Mouse (Mus musculus) layer of hippocampus, postnatal 14 days (tissue): Measurements from ENCODE around the gene Thbs4. TPM values are rescaled to one million over a fixed set of nuclear protein-coding genes. Genes with fewer than 3 reads are reported as not detected.

ENCODE experiments used
- DNase-seq, 2 experiments: peaks; one replicate each; pipeline ENCODE4 v3.0.0; 2021 to 2022; ENCODE audit warnings: low spot score in 2 of 2, mixed read lengths in 1 of 2
- total RNA-seq, 2 experiments: library from RNA; stranded (reverse); gene quantifications; 2 replicates each; pipeline ENCODE4 v1.2.3; 2021

The Thbs4 gene
- total RNA-seq, 2 experiments from 2014 or later, result 11.7 to 13.5 TPM

DNA sequence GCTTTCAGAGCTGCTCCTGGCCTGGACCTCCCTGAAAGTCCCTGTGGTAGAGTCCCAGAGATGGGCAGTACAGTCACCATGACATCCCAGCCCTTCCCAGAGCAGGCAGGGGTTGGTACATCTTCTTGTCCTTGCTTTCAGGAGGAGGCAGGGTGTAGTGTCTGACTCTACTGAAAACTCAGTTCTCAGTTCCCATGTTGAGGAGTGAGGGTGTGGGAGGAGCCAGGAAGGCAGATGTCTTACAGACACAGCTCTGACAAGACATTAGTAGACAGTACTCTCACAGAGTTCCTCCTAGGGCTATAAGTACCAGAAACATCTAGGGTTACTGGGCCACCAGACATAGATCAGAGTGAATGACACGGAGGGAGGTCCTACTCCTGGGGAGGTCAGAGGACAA lies 32.3 kb downstream of the Thbs4 start:
- DNase-seq, result no peak

DNA sequence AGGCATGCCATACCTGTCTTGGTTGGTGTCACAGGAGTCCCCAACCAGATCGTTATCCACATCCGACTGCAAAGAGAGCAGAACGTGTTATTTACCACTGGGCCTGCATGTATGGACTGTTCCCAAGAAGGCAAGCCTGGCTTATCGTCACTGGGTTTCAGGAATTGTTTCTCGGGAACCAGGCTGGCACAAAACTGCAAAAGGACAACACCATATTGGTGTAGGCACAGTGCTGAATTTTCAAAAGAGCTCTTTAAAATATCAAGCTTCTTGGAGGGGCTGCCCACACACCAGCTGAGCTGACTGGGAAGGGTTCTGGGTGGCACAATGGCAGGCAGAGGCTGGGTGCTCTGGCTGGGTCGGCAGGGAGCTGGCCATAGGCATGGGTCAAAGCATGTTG lies 34.1 kb downstream of the Thbs4 start:
- peak in 1 of 2 experiments; percentile 45 for DNase-seq

DNA sequence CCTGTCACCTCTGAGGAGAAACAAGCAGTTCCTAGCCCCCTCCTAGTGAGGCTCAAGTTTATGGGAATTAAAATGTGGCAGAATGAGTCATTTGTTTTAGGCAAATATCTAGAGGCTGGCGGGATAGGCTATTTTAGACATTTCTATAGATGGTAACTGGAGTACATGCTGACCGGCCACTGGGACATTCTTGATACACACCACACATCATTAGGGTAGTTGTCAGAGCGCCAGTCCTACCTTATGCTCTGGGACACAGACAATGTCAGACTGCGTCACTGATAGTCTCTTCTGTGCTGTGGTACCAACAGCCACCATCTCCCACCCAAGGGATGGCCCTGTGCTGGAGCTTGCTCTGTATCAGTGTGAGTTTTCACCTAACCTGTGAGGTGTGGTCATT lies 35.5 kb downstream of the Thbs4 start:
- no peak for DNase-seq

DNA sequence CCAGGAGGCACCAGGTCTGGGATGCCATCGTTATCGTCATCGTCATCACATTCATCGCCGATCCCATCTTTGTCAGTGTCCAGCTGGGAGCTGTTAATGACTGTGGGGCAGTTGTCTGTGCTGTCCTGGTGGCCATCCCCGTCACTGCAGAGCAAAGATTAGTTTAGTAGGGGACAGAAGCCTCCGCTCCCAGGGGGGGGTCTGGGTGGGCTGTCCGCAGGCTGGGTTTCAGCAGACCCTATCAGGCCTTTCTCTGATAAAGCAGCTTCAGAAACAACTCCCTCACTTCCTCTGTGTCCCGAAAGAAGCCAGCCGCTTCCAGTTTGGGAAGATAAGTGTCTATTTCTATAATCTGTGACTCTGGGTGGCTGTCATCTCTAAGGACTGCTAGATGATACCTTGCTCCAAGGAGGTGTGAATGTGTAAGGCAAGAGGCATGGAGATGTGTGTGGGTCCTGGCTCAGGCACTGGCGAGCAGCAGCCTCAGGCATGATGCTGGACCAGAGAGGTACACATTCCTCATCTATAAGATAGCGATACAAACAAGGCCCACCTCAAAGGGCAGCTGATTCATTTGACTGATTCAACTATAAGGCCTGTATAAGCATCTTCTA lies 36.5 kb downstream of the Thbs4 start:
- DNase-seq, result no peak

DNA sequence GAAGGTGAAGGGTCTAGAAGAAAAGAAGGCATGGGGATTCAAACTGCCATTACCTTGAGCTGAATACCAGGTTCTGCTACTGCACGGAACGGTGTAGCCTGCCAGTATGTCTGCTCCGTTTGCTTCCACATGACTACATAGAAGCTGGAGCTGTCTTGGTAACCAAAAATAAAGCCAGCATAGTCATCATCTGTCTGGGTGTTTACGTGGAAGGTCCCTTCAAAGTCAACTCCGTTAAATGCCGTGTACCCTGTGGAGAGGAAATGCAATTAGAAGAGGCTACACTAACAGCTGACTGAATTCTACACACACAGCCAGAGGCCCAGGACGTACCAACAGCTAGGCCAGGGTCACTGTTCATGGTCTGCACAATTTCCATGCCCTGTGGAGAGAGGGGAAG lies 39.6 kb downstream of the Thbs4 start:
- DNase-seq, result no peak

DNA sequence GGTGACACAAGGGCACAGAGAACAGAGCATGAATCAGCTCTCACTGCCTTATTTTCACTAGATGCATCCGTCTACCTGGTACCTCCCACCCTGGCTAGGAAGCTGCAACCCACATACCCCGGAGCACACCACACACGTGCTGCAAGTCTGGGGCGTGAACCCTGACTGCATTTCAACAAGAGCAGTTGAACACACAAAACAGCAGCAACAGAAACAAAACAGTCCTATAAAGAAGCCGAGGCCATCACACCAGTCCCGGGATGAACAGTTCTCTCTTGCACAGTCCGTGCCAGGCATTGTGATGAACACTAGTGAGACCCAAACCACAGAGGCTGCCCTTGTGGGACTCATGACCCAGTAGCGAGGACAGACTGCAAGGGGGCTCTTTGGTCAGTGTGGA lies 40.9 kb downstream of the Thbs4 start:
- no peak for DNase-seq

DNA sequence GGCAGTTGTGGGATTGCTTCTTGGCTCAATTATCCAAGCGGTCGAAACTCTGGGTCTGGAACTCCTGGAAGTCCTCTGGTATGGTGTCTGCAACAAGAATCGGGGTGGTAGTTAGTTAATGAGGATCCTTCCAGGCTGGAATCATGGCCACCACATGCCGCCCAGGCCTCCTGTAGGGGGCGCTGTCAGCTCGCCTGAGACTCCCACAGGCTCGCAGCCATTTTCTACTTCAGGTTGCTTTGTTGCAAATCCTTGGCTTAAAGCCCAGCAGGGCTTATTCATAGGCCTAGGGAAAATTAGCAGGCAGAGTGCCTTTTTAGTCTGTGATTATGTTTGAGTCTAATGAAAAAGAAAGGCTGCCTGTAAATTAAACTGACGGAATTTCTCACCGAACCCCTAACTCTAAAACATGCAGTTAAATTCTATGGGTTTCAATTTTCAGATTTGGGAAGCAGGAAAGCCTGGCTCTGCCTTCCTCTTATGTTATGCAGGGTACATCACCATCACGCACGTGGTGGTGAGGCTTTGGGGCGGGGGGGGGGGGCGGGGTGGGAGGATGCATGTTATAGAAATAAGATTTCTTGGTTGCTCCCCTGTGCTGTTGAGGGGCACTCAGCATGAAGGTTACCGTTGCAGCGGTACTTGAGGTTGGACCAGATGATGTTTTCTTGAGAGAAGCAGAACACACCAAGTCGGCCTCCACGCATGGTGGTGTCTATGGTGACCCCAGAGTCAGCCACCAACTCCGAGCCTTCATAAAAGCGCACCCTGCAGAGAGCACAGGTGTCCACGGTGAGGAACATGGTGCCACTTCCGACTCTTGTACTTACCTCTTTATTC lies 42.7 kb downstream of the Thbs4 start:
- DNase-seq, result peak; percentile 95 to 97

DNA sequence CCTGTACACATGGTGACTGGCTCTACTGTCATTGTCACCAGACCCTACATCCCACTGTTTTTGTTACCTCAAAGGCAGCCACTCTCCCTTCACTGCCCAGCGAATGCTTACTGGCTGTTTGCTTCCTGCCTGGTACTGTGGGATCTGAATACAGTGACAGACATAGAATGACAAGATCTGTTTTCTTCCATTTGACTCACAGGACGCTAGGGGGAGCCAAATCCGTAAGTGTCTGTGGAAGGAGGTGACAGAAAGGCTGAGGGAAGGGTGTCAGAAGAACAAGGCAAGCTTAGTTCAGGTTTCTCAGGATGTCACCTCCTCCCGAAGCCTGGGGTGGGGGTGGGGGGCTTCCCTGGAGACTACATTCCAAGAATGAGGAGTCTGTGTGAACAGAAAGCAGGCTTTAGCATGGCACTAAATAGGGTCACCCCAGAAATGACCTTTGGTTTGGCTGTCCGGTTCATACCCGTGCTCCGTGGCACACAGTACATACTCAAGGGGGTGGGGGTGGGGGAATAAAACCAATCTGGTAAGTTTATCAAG lies 43.6 kb downstream of the Thbs4 start:
- DNase-seq, result peak; percentile 74 to 85

DNA sequence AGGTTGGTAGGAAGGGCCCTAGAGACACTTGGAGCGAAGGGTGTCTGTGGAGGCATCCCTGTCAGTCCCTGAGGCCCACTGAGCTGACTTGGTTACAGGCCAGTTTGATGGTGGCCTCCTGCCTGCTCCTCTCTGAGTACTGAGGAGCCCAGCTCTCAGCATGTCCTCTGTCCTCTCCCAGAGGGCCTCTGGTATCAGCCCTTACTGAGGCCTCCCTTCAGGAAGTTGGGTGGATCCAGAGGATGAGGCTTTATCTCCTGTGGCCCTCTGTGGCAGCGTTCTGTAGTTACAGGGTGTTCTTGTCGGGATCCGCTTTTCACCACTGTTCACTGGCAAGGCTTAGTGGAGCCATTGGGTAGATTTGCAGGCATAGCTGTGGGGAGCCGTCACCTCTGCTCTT lies 51.3 kb downstream of the Thbs4 start:
- no peak for DNase-seq

DNA sequence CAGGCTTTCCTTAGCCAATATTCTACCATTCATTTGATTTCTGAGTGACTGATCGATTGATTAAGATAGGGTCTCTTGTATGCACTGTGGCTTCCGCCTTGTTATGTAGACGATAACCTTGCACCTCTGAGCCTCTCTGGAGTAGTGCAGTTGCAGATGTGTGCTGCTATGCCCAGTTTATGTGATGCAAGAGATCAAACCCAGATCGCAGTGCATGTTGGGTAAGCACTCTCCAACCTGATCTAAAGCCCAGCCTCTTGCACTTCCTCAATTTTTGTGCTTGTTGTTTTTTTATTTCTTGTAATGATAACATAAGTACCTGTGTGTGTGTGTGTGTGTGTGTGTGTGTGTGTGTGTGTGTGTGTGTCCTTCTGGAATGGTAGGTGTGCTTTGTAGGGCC lies 51.7 kb downstream of the Thbs4 start:
- DNase-seq, result no peak

DNA sequence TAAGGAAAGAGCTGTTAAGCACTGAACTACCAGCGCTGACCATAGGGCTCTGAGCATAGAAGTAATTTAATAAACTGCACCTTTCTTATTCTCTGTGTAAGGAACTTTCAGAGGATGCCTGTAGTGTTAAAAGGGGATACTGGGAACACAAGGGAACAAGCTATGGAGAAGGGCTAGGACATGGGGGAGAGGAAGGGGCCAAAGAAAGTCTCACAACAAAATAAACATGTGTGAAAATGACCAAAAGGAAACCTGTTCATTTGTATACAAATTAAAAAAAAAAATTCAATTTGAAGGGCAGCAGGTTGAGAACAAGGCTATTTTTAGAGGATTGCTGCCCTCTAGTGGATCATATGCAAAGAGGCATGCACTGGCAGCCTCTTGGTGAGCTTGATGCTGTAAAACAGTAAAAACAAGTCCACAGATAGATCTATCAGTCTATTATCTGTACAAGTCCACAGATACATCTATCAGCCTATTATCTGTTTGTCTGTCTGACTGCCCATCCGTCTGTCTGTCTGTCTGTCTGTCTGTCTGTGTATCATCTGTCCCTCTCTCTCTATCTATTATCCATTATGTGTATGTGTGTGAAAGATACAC lies 53.8 kb downstream of the Thbs4 start:
- peak in 1 of 2 experiments; percentile 77 for DNase-seq

DNA sequence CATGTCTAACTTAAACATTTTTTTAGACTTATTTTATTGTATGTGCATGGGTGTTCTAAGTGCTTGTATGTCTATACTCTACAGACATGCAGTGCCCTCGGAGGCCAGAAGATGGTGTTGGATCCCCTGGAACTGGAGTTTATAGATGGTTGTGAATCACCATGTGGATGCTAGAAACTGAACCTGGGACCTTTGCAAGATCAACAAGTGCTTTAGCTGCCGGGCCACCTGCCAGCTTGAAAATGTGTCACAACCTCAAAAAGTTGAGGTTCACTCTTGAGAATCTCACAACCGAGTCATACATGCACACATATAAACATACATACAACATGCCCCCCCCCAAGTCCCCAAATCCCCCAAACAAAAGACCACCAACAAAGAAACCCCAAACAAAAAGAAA lies 54.8 kb downstream of the Thbs4 start:
- no peak for DNase-seq

DNA sequence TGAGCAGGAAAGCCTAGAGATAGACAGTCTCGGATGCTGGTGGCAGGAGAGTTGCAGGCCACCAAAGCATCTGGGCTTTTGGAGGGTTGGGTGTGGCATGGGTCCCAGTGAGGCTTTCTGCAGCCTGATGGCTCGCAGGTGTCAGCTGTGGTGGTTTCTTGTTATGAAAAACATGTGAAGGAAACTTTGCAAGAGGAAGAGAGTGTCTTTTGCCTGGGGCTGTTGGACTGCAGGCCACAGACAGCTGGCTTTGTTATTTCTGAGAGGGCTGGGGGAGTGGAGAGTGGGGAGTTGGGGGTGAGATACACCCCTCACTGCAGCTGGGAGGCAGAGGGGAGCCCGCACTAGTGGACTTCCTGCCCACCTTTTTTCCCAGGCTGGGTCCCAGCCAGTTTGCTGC lies 55.8 kb downstream of the Thbs4 start:
- no peak for DNase-seq

DNA sequence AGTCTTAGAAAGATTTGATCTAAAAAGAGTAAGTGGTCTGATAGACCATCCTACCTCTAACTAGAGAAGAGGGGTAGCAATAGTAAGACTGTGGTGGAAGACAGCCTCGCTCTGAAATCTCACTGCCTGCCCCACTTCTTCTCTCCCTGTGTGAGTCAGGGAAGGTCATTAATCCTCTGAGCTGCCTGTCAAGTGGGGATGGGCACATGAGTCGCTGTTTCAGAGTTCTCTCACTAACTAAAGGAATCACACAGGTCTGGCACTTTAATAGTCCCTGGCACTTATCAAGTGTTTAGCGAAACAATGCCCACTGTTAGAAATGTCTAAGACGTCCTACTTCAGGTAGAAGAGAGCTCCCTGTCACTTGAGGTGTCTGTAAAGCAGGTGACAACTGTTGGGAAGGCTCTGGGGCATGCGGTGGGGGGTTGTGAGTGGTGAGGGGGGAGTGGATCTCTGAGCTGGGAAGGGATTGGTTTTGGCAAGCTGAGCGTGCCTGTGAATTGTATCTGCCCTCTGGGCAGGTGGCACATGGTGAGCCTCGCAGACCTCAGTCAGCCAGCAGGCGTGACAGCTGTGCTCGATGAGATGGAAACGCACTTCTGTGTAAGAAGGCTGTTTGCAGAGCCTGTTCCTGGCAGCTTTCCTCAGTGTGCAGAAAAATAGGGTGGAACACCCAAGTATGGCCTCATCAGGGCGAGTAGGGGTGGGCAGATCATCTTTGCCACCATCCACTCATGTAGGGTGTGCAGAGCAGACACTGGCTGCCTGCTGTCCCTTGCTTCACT lies 57.9 kb downstream of the Thbs4 start:
- DNase-seq, result peak; percentile 63 to 65

DNA sequence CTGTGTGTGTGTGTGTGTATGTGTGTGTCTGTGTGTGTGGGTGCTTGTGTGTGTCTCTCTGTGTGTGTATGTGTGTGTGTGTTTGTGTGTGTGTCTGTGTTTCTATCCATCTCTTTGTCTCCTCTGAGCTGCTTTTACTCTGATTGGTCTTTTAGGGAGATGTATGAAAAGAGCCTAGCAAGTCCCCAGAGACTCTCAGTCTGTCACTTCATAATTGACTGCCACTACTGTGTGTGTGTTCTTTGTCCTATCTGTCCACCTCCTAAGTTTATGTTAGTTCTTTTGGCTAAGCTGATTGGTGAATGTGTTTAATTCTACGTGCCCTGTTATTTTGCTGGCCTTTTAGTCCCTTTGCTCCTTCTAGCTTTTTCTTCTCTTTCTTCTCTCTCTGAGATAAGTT lies 58.9 kb downstream of the Thbs4 start:
- DNase-seq, result no peak

DNA sequence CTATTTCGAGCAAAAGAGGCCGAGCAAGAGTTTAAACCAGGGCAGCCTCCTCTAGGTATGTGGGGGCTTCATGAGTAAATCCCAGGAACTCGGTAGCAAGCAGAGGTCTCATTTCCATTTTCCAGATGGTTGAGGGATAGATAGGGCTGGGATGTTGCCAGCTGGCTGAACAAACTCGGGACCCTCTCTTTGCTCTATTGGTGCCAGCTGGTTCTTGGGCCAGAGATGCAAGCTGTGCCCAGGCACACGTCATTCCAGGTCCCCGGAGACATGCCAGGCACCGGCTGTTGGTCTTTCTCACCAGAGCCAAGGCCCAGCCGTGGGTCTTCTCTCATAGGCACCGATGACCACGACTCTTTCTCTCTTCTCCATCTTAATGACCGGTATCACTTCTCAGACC lies 60.9 kb downstream of the Thbs4 start:
- peak; percentile 67 to 87 for DNase-seq

DNA sequence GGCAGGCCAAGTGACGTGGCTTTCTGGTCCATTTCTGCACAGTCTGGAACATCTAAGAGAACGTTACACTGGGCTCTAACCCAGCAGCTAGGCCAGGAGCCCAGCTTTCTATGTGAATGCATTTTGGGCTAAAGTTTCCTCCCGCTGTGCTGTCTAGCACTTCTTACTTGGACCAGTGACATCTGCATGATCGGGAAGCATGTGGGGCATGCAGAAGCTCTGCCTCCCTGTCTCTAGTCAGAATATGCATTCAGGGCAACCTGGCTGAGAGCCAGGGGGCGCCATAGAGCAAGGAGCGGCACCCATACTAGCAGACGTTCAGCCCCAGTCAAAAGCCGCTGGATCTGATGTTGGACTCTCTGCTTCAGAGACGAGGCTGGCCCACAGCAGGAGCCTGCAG lies 61.4 kb downstream of the Thbs4 start:
- DNase-seq, result peak; percentile 69 to 70

DNA sequence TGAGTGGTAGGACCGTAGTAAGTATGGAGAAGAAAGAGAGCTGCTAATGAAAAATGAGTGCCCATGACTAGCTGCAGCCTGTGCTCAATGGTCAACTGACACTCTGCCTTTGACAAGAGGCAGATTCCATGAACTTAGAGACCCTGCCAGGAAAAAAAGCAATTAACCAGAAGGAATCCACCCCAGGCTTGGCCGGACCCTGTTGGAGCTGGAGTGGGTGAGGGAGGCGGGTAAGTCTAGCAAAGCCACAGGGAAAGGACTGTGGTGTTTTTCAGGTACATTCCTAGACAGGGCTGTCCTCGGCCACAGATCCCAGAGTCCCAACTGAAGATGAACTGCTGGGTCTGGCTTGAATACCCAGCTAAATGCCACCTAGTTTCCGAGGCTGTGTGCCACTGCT lies 61.8 kb downstream of the Thbs4 start:
- DNase-seq, result no peak

DNA sequence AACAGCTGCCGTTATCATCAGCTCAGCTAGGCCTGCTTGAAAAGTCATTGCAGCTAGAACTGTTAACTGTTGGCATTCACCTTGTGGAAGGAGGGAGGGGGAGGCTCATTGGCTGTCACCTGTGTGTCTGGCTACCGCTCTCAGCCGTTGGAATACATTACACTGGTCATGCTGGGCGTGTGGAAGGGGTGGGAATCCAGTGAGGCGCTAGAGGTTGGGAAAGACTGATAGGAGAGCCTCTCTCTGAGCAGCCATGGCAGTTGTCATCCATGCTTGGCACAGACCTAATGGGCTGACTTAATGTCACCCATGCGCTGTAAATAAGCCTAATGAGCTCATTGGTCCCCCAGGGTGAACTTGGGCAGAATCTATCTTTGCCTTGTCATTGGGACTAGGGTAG lies 62.8 kb downstream of the Thbs4 start:
- no peak for DNase-seq

DNA sequence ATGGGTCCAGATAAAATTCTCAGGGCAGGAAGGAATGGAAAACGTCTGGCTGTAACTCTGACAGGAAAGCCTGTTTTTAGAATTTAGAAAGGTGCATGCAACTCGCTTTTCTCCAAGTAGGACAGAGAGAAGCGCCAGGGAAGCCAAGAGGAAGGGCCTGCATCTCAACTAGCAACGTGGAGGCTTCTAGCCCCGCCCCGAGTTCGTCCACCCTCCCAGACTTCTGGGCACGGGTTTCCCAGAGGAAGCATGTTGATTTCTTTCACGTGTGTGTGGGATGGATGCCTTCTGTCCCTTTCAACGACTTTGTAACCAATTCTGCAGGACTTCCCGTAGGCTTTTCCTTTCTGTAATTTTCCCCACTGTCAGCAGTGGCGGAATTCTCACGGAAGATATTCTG lies 64.8 kb downstream of the Thbs4 start:
- no peak for DNase-seq

DNA sequence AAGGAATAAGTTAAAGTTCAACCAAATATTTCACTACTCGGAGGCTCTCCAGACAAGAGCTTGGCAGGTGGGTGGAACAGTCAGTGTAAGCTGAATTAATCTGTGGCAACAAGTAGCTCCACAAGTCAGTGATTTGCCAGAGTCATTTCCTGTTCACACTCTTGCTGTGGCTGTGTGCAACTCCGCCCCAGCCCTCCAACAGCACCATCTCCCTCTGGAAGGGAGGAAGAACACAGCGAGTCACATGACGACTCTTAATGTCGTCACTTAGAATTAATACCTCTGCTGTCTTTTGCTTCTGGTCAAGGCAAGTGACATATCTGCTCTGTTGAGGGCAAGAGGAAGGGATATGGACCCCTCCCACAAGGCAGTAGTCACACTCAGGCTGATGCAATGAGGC lies 72.2 kb downstream of the Thbs4 start:
- no peak for DNase-seq
